Comparison of ENCODE assay signal across 11 mouse cellular contexts in genomic region chr3:138431835-138432234, GRCm38 (mm10). TPM values are rescaled to one million over a fixed set of nuclear protein-coding genes. Genes with fewer than 3 reads are reported as not detected.
DNase-seq lines count a peak whose midpoint lies in the region; ATAC-seq lines count a peak whose summit lies in the region.
"Had no signal": no experiment of that assay in that cellular context is flagged by ENCODE, and none has a peak within 500 bp of the region (broad histone marks: within the 10 kb centered on the region; RNA-seq: fewer than 3 reads in every experiment).

No protein-coding gene starts in this region.

- no peak overlapping the region for H3K4me3 ChIP-seq in midbrain, embryonic 11.5 days (ENCODE audit: low read depth, low read length)
- no peak overlapping the region for H3K4me3 ChIP-seq in midbrain, embryonic 10.5 days
- H3K4me3 ChIP-seq: kidney, embryonic 15.5 days; megakaryocyte, embryonic 14.5 days had no signal

- no peak for ATAC-seq in midbrain, embryonic 11.5 days (ENCODE audit: low FRiP score)

- peak; percentile 16 to 51 for DNase-seq in heart, adult 18-20 months
- DNase-seq in heart, adult 11 months, result no peak
- DNase-seq in midbrain, embryonic 11.5 days (ENCODE audit: low spot score, missing footprints), result peak; percentile 91
- DNase-seq in midbrain, embryonic 10.5 days (ENCODE audit: low spot score), result no peak
- DNase-seq in induced T-regulatory cell, adult 2 months (ENCODE audit: low read depth), result peak; percentile 76
- DNase-seq in right cerebral cortex, postnatal 4 days, result no peak
- DNase-seq in spleen, postnatal 36 days (ENCODE audit: low spot score in 2 of 2), result no peak
- DNase-seq in urinary bladder, postnatal 10 days (ENCODE audit: low spot score), result no peak

- WGBS in midbrain, embryonic 11.5 days, result 73% methylated on average over 2 of the region's 2 CpGs
- 81% methylated on average over 2 of the region's 2 CpGs for WGBS in midbrain, embryonic 10.5 days

- H3K9ac ChIP-seq in midbrain, embryonic 11.5 days (ENCODE audit: low read length), result no peak overlapping the region
- H3K9ac ChIP-seq: kidney, embryonic 15.5 days had no signal

- H3K27ac ChIP-seq in midbrain, embryonic 11.5 days (ENCODE audit: low read depth, low read length), result no peak overlapping the region
- H3K27ac ChIP-seq in midbrain, embryonic 10.5 days (replicated peaks), result no peak overlapping the region
- H3K27ac ChIP-seq: kidney, embryonic 15.5 days had no signal

- no peaks in the 10 kb centered on the region for H3K27me3 ChIP-seq in midbrain, embryonic 11.5 days (ENCODE audit: control insufficient read depth, insufficient read depth, low read length)
- no peaks in the 10 kb centered on the region for H3K27me3 ChIP-seq in midbrain, embryonic 10.5 days (ENCODE audit: low read depth, poor library complexity, severe bottlenecking)
- H3K27me3 ChIP-seq: kidney, embryonic 15.5 days had no signal

- no peaks in the 10 kb centered on the region for H3K4me1 ChIP-seq in midbrain, embryonic 11.5 days (ENCODE audit: control insufficient read depth, insufficient read depth, low read length)
- H3K4me1 ChIP-seq in midbrain, embryonic 10.5 days, result no peaks in the 10 kb centered on the region
- H3K4me1 ChIP-seq: kidney, embryonic 15.5 days; megakaryocyte, embryonic 14.5 days had no signal

- no peaks in the 10 kb centered on the region; the same call in 1 of the 2 replicates for H3K9me3 ChIP-seq in midbrain, embryonic 11.5 days (ENCODE audit: control insufficient read depth, low read length)
- no peaks in the 10 kb centered on the region; the same call in 1 of the 2 replicates for H3K9me3 ChIP-seq in midbrain, embryonic 10.5 days (replicated peaks)
- H3K9me3 ChIP-seq: kidney, embryonic 15.5 days; megakaryocyte, embryonic 14.5 days had no signal

- no peaks in the 10 kb centered on the region for H3K36me3 ChIP-seq in midbrain, embryonic 11.5 days (ENCODE audit: control insufficient read depth, insufficient read depth, low read length)
- no peaks in the 10 kb centered on the region for H3K36me3 ChIP-seq in midbrain, embryonic 10.5 days
- H3K36me3 ChIP-seq: kidney, embryonic 15.5 days had no signal

- H3K4me2 ChIP-seq in midbrain, embryonic 11.5 days, result no peak overlapping the region
- H3K4me2 ChIP-seq: kidney, embryonic 15.5 days had no signal

RNA-seq across cellular contexts. Expression of gene Adh5, which starts 11.1 kb away (rescaled TPM):
- 10 to 100 TPM; 82.4 to 89.7 TPM for total RNA-seq in heart, adult 18-20 months (2021)
- polyA plus RNA-seq in midbrain, embryonic 11.5 days (2014; fragmentation: Nextera tagmentation; extraction: Ambion mirVana), result 279 and 283 TPM in 2 replicates
- 266 and 280 TPM in 2 replicates for polyA plus RNA-seq in midbrain, embryonic 10.5 days (2016; fragmentation: Nextera tagmentation; extraction: Ambion mirVana)

RNA-seq across cellular contexts. Expression of gene Adh4, which starts 16.6 kb away (rescaled TPM):
- not detected for total RNA-seq in heart, adult 18-20 months (2021)
- polyA plus RNA-seq in midbrain, embryonic 11.5 days (2014; fragmentation: Nextera tagmentation; extraction: Ambion mirVana), result not detected in 2 replicates
- polyA plus RNA-seq in midbrain, embryonic 10.5 days (2016; fragmentation: Nextera tagmentation; extraction: Ambion mirVana), result not detected in 2 replicates
- polyA plus RNA-seq: kidney, embryonic 15.5 days; stomach, embryonic 14.5 days had no signal

RNA-seq across cellular contexts. Expression of gene Metap1, which starts 57.5 kb away (rescaled TPM):
- 10 to 100 TPM; 37.1 to 37.9 TPM for total RNA-seq in heart, adult 18-20 months (2021)
- 49.2 and 53.7 TPM in 2 replicates for polyA plus RNA-seq in midbrain, embryonic 11.5 days (2014; fragmentation: Nextera tagmentation; extraction: Ambion mirVana)
- polyA plus RNA-seq in midbrain, embryonic 10.5 days (2016; fragmentation: Nextera tagmentation; extraction: Ambion mirVana), result 47.9 and 48.0 TPM in 2 replicates

Comparison
In these comparisons a context has a peak if more than half of its experiments do, and no peak if none do; other contexts are left out.
1. DNase-seq: peak in heart, adult 18-20 months (2 of 2), midbrain, embryonic 11.5 days (single experiment) and induced T-regulatory cell, adult 2 months (single experiment); none in heart, adult 11 months (single experiment), midbrain, embryonic 10.5 days (single experiment), right cerebral cortex, postnatal 4 days (single experiment), spleen, postnatal 36 days (0 of 2) and urinary bladder, postnatal 10 days (single experiment).